Mouse (Mus musculus): ENCODE results near the gene Glt8d2. TPM values are rescaled to one million over a fixed set of nuclear protein-coding genes. Genes with fewer than 3 reads are reported as not detected.

The Glt8d2 gene
- total RNA-seq, 2 experiments from 2014 or later, result not detected

Other genes with a start within 250 kb of the Glt8d2 start
- not detected in 2 replicates for gene Gm1553, start 198.0 kb downstream of the Glt8d2 start, total RNA-seq (2014; fragmentation: Nextera tagmentation)
- gene Gm1553, start 198.0 kb downstream of the Glt8d2 start, total RNA-seq (2017), result not detected in 2 replicates
- gene 1190007I07Rik, start 67.4 kb downstream of the Glt8d2 start, total RNA-seq (2014; fragmentation: Nextera tagmentation), result 57.7 and 65.7 TPM in 2 replicates
- gene 1190007I07Rik, start 67.4 kb downstream of the Glt8d2 start, total RNA-seq (2017), result 85.0 and 101 TPM in 2 replicates
- gene Tdg, start 60.8 kb downstream of the Glt8d2 start, total RNA-seq (2014; fragmentation: Nextera tagmentation), result 60.3 and 71.0 TPM in 2 replicates
- 115 and 121 TPM in 2 replicates for gene Tdg, start 60.8 kb downstream of the Glt8d2 start, total RNA-seq (2017)
- gene Hcfc2, start 5.5 kb upstream of the Glt8d2 start, total RNA-seq (2014; fragmentation: Nextera tagmentation), result 21.5 and 25.7 TPM in 2 replicates
- gene Hcfc2, start 5.5 kb upstream of the Glt8d2 start, total RNA-seq (2017), result 30.9 and 80.3 TPM in 2 replicates
- gene Nfyb, start 73.5 kb upstream of the Glt8d2 start, total RNA-seq (2014; fragmentation: Nextera tagmentation), result 41.2 and 50.7 TPM in 2 replicates
- 84.3 and 108 TPM in 2 replicates for gene Nfyb, start 73.5 kb upstream of the Glt8d2 start, total RNA-seq (2017)
- gene Txnrd1, start 143.3 kb upstream of the Glt8d2 start, total RNA-seq (2014; fragmentation: Nextera tagmentation), result 49.0 and 54.4 TPM in 2 replicates
- 88.2 and 94.7 TPM in 2 replicates for gene Txnrd1, start 143.3 kb upstream of the Glt8d2 start, total RNA-seq (2017)
- 3.6 and 7.4 TPM in 2 replicates for gene Eid3, start 176.0 kb upstream of the Glt8d2 start, total RNA-seq (2014; fragmentation: Nextera tagmentation)
- gene Eid3, start 176.0 kb upstream of the Glt8d2 start, total RNA-seq (2017), result 3.9 TPM in 1 of 2 replicates, not detected in the other

All from megakaryocyte-erythroid progenitor cell, adult 5-6 weeks (primary cell).